Mouse (Mus musculus) hindbrain, embryonic 15.5 days (tissue): ENCODE data around the gene Inka1. TPM values are rescaled to one million over a fixed set of nuclear protein-coding genes. Genes with fewer than 3 reads are reported as not detected.

Experiments
- ATAC-seq: fragments of 200-750 bp; cut with Nextera tagmentation; 2 replicates; pipeline ENCODE4 v1.8.0; 2017; ENCODE audit warnings: low read depth, moderate number of reproducible peaks, moderate TSS enrichment; ENCODE audit not compliant: low FRiP score
- H3K27ac ChIP-seq: fragments of 300-500 bp; sonication (generic); replicated peaks from 2 replicates; pipeline ENCODE4 v1.5.1; 2015; ENCODE audit warnings: mild to moderate bottlenecking, inconsistent platforms
- H3K27me3 ChIP-seq: fragments of 300-500 bp; sonication (generic); 2 replicates; pipeline ENCODE4 v1.6.1; 2015; ENCODE audit warnings: control low read depth, inconsistent platforms
- H3K36me3 ChIP-seq: fragments of 300-500 bp; sonication (generic); 2 replicates; pipeline ENCODE4 v1.6.1; 2015; ENCODE audit warnings: control low read depth, inconsistent platforms
- H3K4me1 ChIP-seq: fragments of 300-500 bp; sonication (generic); replicated peaks from 2 replicates; pipeline ENCODE4 v1.6.1; 2015; ENCODE audit warnings: control low read depth, inconsistent platforms
- H3K4me2 ChIP-seq: fragments of 300-500 bp; sonication (generic); 2 replicates; pipeline ENCODE4 v1.6.1; 2015; ENCODE audit warnings: moderate library complexity, mild to moderate bottlenecking, inconsistent platforms
- H3K4me3 ChIP-seq: fragments of 300-500 bp; sonication (generic); 2 replicates; pipeline ENCODE4 v1.5.1; 2015; ENCODE audit warnings: mild to moderate bottlenecking, inconsistent platforms
- H3K9ac ChIP-seq: fragments of 300-500 bp; sonication (generic); 2 replicates; pipeline ENCODE4 v1.6.1; 2015; ENCODE audit warnings: inconsistent platforms
- H3K9me3 ChIP-seq: fragments of 300-500 bp; sonication (generic); 2 replicates; pipeline ENCODE4 v1.6.1; 2016; ENCODE audit warnings: control low read depth, inconsistent platforms
- WGBS: fragments of 180-500 bp; shearing (Covaris S2); methylation state at CpG from one replicate; pipeline ENCODE4 v1.1.7; 2015; 5-methylcytosine and 5-hydroxymethylcytosine counted together
- polyA plus RNA-seq: library from polyadenylated mRNA; unstranded; fragments of >200 nt; fragmentation: Nextera tagmentation; extraction: Ambion mirVana; gene quantifications from 2 replicates; pipeline ENCODE4 v1.2.1, GENCODE M21; 2015

Gene Inka1
- polyA plus RNA-seq, 1 experiment from 2014 or later: 20.2 TPM

DNA sequence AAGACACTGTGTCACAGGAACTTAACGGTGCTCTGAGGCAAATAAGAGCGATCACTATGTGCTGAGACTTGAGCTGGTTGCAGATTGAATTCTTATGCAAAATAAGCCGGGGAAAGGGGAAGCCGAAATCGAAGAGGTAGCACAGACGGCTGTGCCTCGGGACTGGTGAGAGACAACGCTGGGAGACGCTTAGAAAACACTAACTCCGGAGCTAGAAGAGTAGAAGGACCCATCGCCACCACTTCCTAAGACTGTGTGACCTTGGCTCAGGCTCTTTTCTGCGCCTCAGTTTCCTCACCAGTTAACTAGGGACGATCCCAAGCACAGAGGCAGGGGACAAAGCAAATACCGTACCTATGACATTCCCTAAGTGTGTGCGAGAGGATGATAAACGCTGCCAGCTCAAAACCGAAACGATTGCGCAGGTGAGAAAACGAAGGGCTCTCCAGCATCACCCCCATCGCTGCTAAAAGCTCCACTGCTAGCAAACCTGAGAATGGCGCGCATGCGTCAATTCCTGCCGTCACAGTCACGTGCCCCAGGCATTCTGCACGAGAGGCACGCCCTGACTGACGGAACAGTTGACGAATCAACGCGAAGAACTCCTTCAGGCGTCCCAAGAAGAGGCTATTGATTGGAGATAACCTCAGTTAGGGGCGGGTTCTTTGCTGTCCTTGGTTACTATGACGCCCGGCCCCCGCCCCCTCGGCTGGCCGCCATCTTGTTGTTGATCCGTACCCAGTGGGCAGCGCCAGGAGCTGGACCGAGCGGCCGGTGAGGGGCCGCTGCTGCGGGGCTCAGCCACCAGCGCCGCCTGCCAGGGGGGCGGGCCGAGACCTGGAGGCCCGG lies 16.5 kb upstream of the Inka1 start, which contains the start of gene Ip6k1:
Gene Ip6k1 (plus strand): TSS at position 580 of the 849 bp plus-strand sequence.
- no peaks in the 10 kb centered on the region for H3K27me3 ChIP-seq
- peak within 1 kb of the TSS; percentile 76 for H3K4me2 ChIP-seq
- no peaks in the 10 kb centered on the region for H3K9me3 ChIP-seq
- no peaks in the 10 kb centered on the region for H3K36me3 ChIP-seq
- H3K27ac ChIP-seq: peak within 1 kb of the TSS; percentile 97
- H3K9ac ChIP-seq: peak within 1 kb of the TSS; percentile 95
- peak; percentile 99 for ATAC-seq
- H3K4me3 ChIP-seq: peak within 1 kb of the TSS; percentile 86
- WGBS: under 1% methylated on average over 51 of the region's 51 CpGs
- peaks cover 34% of the 10 kb centered on the region for H3K4me1 ChIP-seq

GRCm38 (mm10) chr9:107996049-107996448 lies 10.4 kb upstream of the Inka1 start, which contains the start of gene Gm20662:
Gene Gm20662 (plus strand): TSS chr9:107996349.
- Histone ChIP-seq H3K4me1 (no peaks in the 10 kb centered on the region), H3K4me2 (no peak within 1 kb of the TSS), H3K27ac (no peak within 1 kb of the TSS), H3K36me3 (no peaks in the 10 kb centered on the region), H3K9ac (no peak within 1 kb of the TSS), H3K9me3 (no peaks in the 10 kb centered on the region), H3K4me3 (no peak within 1 kb of the TSS), H3K27me3 (no peaks in the 10 kb centered on the region)
- ATAC-seq: no peak
- WGBS: 90% methylated on average over 5 of the region's 5 CpGs

DNA sequence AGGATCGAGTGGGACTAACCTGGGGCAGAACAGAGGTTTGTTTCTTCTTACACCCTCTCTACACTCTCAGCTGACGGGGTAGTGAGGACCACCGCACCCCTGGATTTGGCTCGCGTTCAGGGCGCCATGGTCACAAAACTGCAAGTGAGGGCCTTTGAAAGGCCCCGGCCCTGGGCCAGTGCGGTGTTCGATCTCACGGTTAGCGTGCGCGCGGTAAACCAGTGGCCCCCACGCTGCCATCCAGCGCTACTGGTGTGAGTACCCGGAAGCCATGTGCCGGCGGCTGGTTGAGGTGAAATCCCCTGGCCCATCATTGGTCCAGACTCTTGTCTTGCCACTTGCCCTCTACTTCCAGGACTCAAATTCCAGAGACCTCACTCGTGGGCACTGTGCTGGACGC lies 9.8 kb upstream of the Inka1 start:
- 94% methylated on average over 21 of the region's 21 CpGs for WGBS
- Histone ChIP-seq H3K4me2 (no peak overlapping the region), H3K36me3 (no peaks in the 10 kb centered on the region), H3K27me3 (no peaks in the 10 kb centered on the region), H3K27ac (no peak overlapping the region), H3K9ac (no peak overlapping the region), H3K4me3 (no peak overlapping the region), H3K4me1 (no peaks in the 10 kb centered on the region), H3K9me3 (no peaks in the 10 kb centered on the region)
- ATAC-seq: no peak

DNA sequence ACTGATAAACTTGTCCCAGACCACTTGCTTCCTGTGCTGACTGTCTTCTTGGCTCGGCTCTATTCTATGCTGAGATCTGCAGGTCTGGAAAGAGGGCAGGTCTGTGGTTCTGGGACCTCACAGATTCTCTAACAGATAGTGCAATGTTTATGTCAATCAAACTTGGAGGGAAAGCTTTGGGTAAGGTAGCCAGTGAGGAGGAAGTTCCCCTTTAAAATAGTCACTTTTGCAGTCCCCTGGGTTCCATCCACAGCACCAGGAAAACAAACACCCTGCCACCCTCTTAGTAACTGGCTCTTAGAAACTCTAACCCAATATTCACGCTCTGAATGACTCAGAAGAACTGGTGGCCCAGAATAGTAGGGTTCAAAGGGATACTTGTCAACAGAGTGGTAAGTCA lies 8.8 kb upstream of the Inka1 start:
- H3K27me3 ChIP-seq: no peaks in the 10 kb centered on the region
- H3K4me2 ChIP-seq: no peak overlapping the region
- H3K36me3 ChIP-seq: no peaks in the 10 kb centered on the region
- no peak for ATAC-seq
- WGBS: 83% methylated on average over 2 of the region's 2 CpGs
- no peak overlapping the region for H3K27ac ChIP-seq
- H3K9ac ChIP-seq: no peak overlapping the region
- no peaks in the 10 kb centered on the region for H3K4me1 ChIP-seq
- no peaks in the 10 kb centered on the region for H3K9me3 ChIP-seq
- no peak overlapping the region for H3K4me3 ChIP-seq

DNA sequence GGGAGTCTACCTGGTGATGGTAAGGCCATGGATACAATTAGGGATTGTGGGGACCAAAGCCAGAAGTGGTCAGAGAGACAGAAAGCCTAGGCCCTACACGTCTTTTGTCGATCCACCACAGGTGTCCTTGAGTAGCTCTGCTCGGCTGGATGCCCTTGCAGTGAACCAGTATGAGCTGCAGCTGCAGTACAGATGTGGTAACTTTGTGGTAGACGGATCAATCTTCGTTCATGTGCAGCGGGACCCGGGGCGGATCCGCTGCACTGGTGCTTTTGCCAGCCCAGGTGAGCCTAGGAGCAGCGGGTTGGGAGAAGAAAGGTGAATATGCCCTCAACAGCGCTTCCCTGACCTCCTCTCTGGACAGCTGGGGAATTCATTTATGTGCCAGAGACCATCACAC lies 7.3 kb upstream of the Inka1 start:
- Histone ChIP-seq H3K9ac (no peak overlapping the region), H3K4me3 (no peak overlapping the region), H3K27me3 (no peaks in the 10 kb centered on the region), H3K27ac (no peak overlapping the region), H3K4me1 (no peaks in the 10 kb centered on the region), H3K36me3 (no peaks in the 10 kb centered on the region), H3K4me2 (no peak overlapping the region), H3K9me3 (no peaks in the 10 kb centered on the region)
- ATAC-seq: no peak
- WGBS: 90% methylated on average over 11 of the region's 11 CpGs

GRCm38 (mm10) chr9:107992197-107992596 lies 6.5 kb upstream of the Inka1 start, which contains the start of gene Cdhr4:
Gene Cdhr4 (plus strand): TSS chr9:107992497.
- Histone ChIP-seq H3K27ac (no peak within 1 kb of the TSS), H3K9ac (no peak within 1 kb of the TSS), H3K4me3 (no peak within 1 kb of the TSS), H3K36me3 (no peaks in the 10 kb centered on the region), H3K9me3 (no peaks in the 10 kb centered on the region), H3K4me1 (no peaks in the 10 kb centered on the region), H3K27me3 (no peaks in the 10 kb centered on the region), H3K4me2 (no peak within 1 kb of the TSS)
- no peak for ATAC-seq
- WGBS: 57% methylated on average over 2 of the region's 2 CpGs

GRCm38 (mm10) chr9:107987950-107988349 lies 2.3 kb upstream of the Inka1 start:
- H3K36me3 ChIP-seq: no peaks in the 10 kb centered on the region
- 79% methylated on average over 3 of the region's 3 CpGs for WGBS

GRCm38 (mm10) chr9:107986376-107986775 lies 697 bp upstream of the Inka1 start:
- Histone ChIP-seq H3K27me3 (peaks cover 8% of the 10 kb centered on the region), H3K9ac (no peak overlapping the region), H3K36me3 (no peaks in the 10 kb centered on the region), H3K4me2 (peak overlapping the region; percentile 91), H3K4me3 (peak overlapping the region; percentile 75), H3K9me3 (no peaks in the 10 kb centered on the region), H3K27ac (no peak overlapping the region), H3K4me1 (peaks cover 41% of the 10 kb centered on the region)
- WGBS: 5% methylated on average over 18 of the region's 18 CpGs
- ATAC-seq: 0 out of 2 replicates have a peak, but pooled peaks have one; percentile 45

More at GRCm38 (mm10) chr9:107987950-107988349, 2.3 kb upstream of the Inka1 start:
- Histone ChIP-seq H3K4me1 (peaks cover 26% of the 10 kb centered on the region), H3K27me3 (peaks cover 8% of the 10 kb centered on the region), H3K9me3 (no peaks in the 10 kb centered on the region), H3K27ac (no peak overlapping the region), H3K9ac (no peak overlapping the region), H3K4me2 (no peak overlapping the region), H3K4me3 (no peak overlapping the region)
- no peak for ATAC-seq

DNA sequence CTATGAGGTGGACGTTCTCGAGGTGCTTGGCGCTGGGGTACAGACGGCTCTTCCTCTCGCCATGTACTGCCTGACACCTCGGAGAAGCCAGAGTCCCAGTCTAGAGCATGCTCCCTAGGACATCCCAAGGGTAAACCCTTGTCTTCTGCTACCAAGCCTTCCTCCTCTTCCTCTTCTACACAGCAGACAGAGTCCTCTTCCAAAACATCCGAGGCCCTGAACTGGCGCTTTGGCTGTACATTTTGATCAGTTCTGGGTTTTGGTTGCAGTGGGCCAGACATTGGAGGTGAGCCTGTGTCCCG lies 974 bp downstream of the Inka1 start:
- H3K36me3 ChIP-seq: no peaks in the 10 kb centered on the region
- WGBS: 67% methylated on average over 9 of the region's 9 CpGs
- peak overlapping the region; percentile 61 for H3K9ac ChIP-seq
- H3K9me3 ChIP-seq: no peaks in the 10 kb centered on the region
- H3K4me3 ChIP-seq: peak overlapping the region; percentile 75
- no peak for ATAC-seq
- peaks cover 42% of the 10 kb centered on the region for H3K4me1 ChIP-seq
- peak overlapping the region; percentile 67 for H3K27ac ChIP-seq
- H3K27me3 ChIP-seq: peaks cover 8% of the 10 kb centered on the region
- H3K4me2 ChIP-seq: peak overlapping the region; percentile 91

DNA sequence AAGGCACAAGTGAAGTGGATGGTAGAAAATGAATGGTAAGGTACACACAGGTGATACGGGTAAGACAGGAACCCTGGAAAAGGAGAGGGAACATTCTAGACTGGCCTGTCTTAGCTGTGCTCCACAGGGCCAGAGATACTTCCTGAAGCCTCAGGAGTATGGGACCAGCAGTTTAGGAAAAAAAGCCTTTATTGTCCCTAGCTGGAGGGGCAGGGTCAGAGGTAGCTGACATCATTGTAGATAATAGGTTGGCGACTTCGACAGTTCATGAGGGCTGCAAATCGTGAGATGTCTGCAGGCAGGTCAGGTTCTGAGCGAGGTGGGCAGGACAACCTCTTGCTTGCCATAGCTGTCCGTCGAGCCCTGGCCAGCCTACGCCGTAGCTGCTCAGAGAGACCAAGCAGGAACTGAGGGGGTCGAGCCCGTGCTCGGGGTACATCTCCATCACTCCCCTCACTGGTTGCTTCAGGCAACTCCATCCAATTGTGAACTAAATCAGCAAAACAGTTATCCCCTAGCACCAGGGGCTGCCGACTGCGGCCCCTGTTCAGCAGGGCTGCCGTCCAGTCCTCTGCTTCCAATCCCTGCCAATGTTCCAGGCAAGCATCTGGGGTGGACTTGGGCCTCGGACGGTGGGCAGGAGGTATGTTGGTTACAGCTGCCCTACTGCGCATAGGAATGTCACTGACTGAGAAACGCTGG lies 1.5 kb downstream of the Inka1 start:
- H3K4me2 ChIP-seq: peak overlapping the region; percentile 91
- H3K9ac ChIP-seq: peak overlapping the region; percentile 61; the same call in 1 of the 2 replicates
- peaks cover 8% of the 10 kb centered on the region for H3K27me3 ChIP-seq
- peaks cover 42% of the 10 kb centered on the region for H3K4me1 ChIP-seq
- peak overlapping the region; percentile 67; the same call in 1 of the 2 replicates for H3K27ac ChIP-seq
- no peaks in the 10 kb centered on the region for H3K36me3 ChIP-seq
- ATAC-seq: no peak
- H3K4me3 ChIP-seq: peak overlapping the region; percentile 75
- H3K9me3 ChIP-seq: no peaks in the 10 kb centered on the region
- 73% methylated on average over 19 of the region's 19 CpGs for WGBS

DNA sequence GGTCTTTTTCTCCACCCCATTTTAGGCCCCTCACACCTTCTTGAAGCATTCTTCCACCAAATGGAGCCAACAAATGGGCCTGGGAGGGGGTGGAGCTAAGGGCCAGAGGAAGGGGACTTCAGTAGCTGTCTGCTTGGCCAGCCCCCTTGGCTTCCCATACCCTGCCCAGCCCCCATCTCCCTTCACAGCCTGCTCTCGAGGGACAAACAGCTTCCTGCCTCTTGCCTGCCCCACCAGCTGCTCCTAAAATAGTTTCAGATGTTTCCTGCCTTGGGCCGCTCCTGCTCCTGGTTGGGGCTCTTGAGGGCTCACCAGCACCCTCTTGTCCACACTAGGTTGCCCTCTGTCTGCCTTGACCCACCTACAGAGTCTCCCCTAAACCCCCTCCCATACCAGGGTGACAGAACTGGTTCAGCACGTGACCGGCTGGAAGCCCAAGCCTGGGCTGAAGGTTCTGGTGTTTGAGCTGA lies 2.2 kb downstream of the Inka1 start:
- 46% methylated on average over 4 of the region's 4 CpGs for WGBS
- no peak for ATAC-seq
- H3K27ac ChIP-seq: peak overlapping the region; percentile 78
- H3K9me3 ChIP-seq: no peaks in the 10 kb centered on the region
- H3K27me3 ChIP-seq: peaks cover 8% of the 10 kb centered on the region
- no peaks in the 10 kb centered on the region for H3K36me3 ChIP-seq
- H3K4me3 ChIP-seq: 0 out of 2 replicates have a peak overlapping the region, but pooled peaks have one; percentile 75
- H3K4me1 ChIP-seq: peaks cover 42% of the 10 kb centered on the region
- H3K9ac ChIP-seq: no peak overlapping the region
- peak overlapping the region; percentile 91 for H3K4me2 ChIP-seq
